Mouse (Mus musculus) heart, embryonic 11.5 days (tissue): ENCODE results near the gene Mvp. TPM values are rescaled to one million over a fixed set of nuclear protein-coding genes. Genes with fewer than 3 reads are reported as not detected.

Source experiments
- ATAC-seq: fragments of 200-750 bp; cut with Nextera tagmentation; replicated peaks from 2 replicates; pipeline ENCODE4 v1.8.0; 2017; ENCODE audit warnings: moderate library complexity; ENCODE audit not compliant: insufficient number of reproducible peaks, low FRiP score, low TSS enrichment
- H3K27ac ChIP-seq: fragments of 300-500 bp; sonication (generic); 2 replicates; pipeline ENCODE4 v1.5.1; 2014; ENCODE audit warnings: mild to moderate bottlenecking, low read depth, low read length
- H3K27me3 ChIP-seq: fragments of 300-500 bp; sonication (generic); 2 replicates; pipeline ENCODE4 v1.6.1; 2014; ENCODE audit warnings: mild to moderate bottlenecking, low read length, mixed read lengths; ENCODE audit not compliant: control insufficient read depth, insufficient read depth
- H3K36me3 ChIP-seq: fragments of 300-500 bp; sonication (generic); 2 replicates; pipeline ENCODE4 v1.6.1; 2014; ENCODE audit warnings: mild to moderate bottlenecking, low read length, moderate library complexity, mixed read lengths; ENCODE audit not compliant: control insufficient read depth, insufficient read depth
- H3K4me1 ChIP-seq: fragments of 300-500 bp; sonication (generic); 2 replicates; pipeline ENCODE4 v1.6.1; 2014; ENCODE audit warnings: low read length; ENCODE audit not compliant: control insufficient read depth, insufficient read depth
- H3K4me2 ChIP-seq: fragments of 300-500 bp; sonication (generic); 2 replicates; pipeline ENCODE4 v1.6.1; 2014; ENCODE audit warnings: mild to moderate bottlenecking, moderate library complexity
- H3K4me3 ChIP-seq: fragments of 300-500 bp; sonication (generic); 2 replicates; pipeline ENCODE4 v1.5.1; 2014; ENCODE audit warnings: low read depth, low read length
- H3K9ac ChIP-seq: fragments of 300-500 bp; sonication (generic); 2 replicates; pipeline ENCODE4 v1.6.1; 2014; ENCODE audit warnings: mild to moderate bottlenecking, low read depth, low read length, moderate library complexity
- H3K9me3 ChIP-seq: fragments of 300-500 bp; sonication (generic); replicated peaks from 2 replicates; pipeline ENCODE4 v1.6.1; 2016; ENCODE audit warnings: low read length; ENCODE audit not compliant: control insufficient read depth
- WGBS: fragments of 180-500 bp; shearing (Covaris S2); extraction: QIAGEN DNeasy Blood & Tissue Kit; methylation state at CpG from one replicate; pipeline ENCODE4 v1.1.7; 2014; ENCODE audit not compliant: insufficient replicate concordance; 5-methylcytosine and 5-hydroxymethylcytosine counted together
- polyA plus RNA-seq: library from polyadenylated mRNA; unstranded; fragments of >200 nt; fragmentation: Nextera tagmentation; extraction: Ambion mirVana; gene quantifications from 2 replicates; pipeline ENCODE4 v1.2.1, GENCODE M21; 2014

Mvp gene
- polyA plus RNA-seq, 1 experiment from 2014 or later, result 8.5 TPM

DNA sequence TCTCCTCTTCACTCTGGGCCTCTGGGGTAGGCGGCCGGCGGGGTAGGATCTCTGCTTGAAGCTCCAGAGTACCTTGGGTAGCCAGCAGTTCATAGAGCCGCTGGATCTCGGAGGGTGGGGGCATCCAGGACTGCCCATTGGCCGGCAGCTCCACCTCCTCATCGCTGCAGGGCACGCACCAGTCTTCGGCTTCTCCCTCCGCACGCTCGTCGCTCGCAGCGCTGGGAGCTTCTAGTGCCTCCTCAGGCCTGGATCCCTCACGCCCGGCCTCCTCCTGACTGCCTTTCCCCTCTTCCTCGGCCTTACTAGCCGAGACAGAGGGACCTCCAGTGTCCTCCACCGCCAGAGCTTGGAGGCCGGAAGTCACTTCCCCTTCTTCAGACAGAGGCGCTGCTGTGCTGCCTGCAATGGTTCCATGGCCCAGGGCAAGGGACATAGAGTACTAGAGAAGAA is 2.1 kb upstream of the Mvp start:
- WGBS, result 0% methylated on average over 22 of the region's 22 CpGs
- H3K27me3 ChIP-seq, result no peaks in the 10 kb centered on the region
- H3K9me3 ChIP-seq, result no peaks in the 10 kb centered on the region
- H3K4me1 ChIP-seq, result peaks cover 32% of the 10 kb centered on the region
- H3K4me2 ChIP-seq, result peak overlapping the region; percentile 86
- peaks cover 6% of the 10 kb centered on the region for H3K36me3 ChIP-seq
- H3K9ac ChIP-seq, result peak overlapping the region; percentile 94
- ATAC-seq, result peak; percentile 64
- peak overlapping the region; percentile 66 for H3K4me3 ChIP-seq
- H3K27ac ChIP-seq, result peak overlapping the region; percentile 97

DNA sequence TGATC is 1.9 kb upstream of the Mvp start, which contains the start of gene Pagr1b:
Pagr1b (minus strand) TSS at position 4 of the 5 bp plus-strand sequence.
- Histone ChIP-seq H3K27ac (peak within 1 kb of the TSS; percentile 97), H3K4me1 (peaks cover 29% of the 10 kb centered on the region), H3K9ac (peak within 1 kb of the TSS; percentile 94), H3K4me2 (peak within 1 kb of the TSS; percentile 86), H3K4me3 (peak within 1 kb of the TSS; percentile 66), H3K9me3 (no peaks in the 10 kb centered on the region), H3K36me3 (peaks cover 6% of the 10 kb centered on the region), H3K27me3 (no peaks in the 10 kb centered on the region)
- ATAC-seq, result no peak

DNA sequence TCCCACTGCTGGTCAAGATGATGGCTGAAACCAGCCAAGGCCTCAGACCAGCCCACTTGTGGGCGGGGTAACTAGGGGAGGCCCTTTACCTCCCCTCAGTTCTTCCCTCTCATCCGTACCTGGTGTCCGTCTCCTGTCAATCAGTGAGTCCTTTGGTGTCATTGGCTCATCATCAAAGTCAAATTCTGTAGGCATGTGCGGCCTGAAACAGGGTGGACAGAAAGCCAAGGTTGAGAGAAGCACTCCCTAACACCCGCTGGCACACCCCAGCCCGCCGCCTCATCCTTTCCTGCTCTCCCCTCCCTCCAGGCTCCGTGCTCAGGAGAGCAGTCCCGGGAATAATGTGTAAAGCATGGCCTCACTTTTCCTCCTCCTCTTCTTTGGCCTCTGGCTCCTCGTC is 1.7 kb upstream of the Mvp start:
- Histone ChIP-seq H3K4me2 (peak overlapping the region; percentile 86), H3K4me1 (peaks cover 28% of the 10 kb centered on the region), H3K9me3 (no peaks in the 10 kb centered on the region), H3K4me3 (peak overlapping the region; percentile 66), H3K36me3 (peaks cover 6% of the 10 kb centered on the region), H3K27ac (peak overlapping the region; percentile 97), H3K27me3 (no peaks in the 10 kb centered on the region), H3K9ac (peak overlapping the region; percentile 94)
- WGBS, result 2% methylated on average over 10 of the region's 10 CpGs
- ATAC-seq, result peak; percentile 60

DNA sequence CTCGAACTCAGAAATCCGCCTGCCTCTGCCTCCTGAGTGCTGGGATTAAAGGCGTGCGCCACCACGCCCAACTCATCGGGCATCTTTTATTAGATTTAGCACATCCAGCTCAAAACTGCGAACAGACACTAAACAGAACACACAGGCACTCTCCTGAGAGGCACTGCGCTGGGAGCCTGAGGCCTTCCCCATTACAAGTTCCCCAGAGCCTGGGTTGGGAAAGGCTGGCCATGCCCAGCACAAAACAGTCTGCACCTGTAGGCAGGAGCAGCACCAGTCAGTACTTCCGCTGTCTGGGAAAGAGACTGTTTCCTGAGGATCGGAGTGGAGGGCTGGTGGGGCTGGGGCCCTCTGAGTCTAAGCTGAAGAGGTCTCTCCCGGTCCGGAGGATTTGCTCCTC is 572 bp upstream of the Mvp start:
- Histone ChIP-seq H3K36me3 (peaks cover 6% of the 10 kb centered on the region), H3K9me3 (no peaks in the 10 kb centered on the region), H3K4me3 (no peak overlapping the region), H3K27ac (no peak overlapping the region), H3K9ac (no peak overlapping the region), H3K4me1 (peaks cover 23% of the 10 kb centered on the region), H3K27me3 (no peaks in the 10 kb centered on the region), H3K4me2 (peak overlapping the region; percentile 86)
- WGBS, result 88% methylated on average over 12 of the region's 12 CpGs
- no peak for ATAC-seq

DNA sequence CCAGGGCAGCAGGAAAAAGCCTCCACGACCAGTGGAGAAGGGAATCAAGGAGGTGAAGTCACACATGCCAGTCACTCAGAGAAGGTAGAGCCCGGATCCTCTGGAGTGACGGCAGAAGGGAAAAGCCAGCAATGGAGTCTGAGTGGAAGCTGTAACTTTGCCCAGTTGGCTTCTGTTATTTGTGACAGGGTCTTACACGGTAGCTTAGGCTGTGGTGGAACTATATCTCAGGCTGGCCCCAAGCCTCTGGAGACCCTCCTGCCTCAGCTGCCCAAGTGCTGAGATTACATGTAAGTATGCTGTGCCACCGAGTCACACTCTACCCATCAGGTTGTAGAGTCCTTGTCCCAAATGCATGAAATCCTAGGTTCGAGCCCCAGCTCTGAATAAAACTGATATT is 1.0 kb downstream of the Mvp start:
- Histone ChIP-seq H3K27ac (no peak overlapping the region), H3K4me3 (peak overlapping the region; percentile 44; the same call in 1 of the 2 replicates), H3K9ac (no peak overlapping the region), H3K27me3 (no peaks in the 10 kb centered on the region), H3K4me1 (peaks cover 26% of the 10 kb centered on the region), H3K36me3 (peaks cover 6% of the 10 kb centered on the region), H3K4me2 (no peak overlapping the region), H3K9me3 (no peaks in the 10 kb centered on the region)
- 93% methylated on average over 6 of the region's 6 CpGs for WGBS
- ATAC-seq, result no peak

DNA sequence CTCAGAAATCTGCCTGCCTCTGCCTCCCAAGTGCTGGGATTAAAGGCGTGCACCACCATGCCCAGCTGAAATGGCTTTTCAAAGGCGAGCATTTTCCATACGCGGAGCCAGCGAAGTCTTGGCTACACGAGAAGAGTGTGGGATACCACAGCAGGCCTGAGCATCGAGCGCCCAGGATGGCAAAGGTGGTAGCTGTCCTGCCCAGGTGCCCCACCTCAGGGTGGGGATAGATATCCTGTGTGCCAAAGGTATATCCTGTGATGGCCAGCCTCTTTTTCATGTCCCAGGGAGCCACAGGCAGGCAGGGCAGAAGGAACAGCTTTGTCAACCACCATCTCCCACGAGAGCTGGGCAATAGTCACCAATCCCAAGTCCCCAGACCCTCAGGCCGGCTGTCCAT is 1.6 kb downstream of the Mvp start:
- Histone ChIP-seq H3K27ac (no peak overlapping the region), H3K9ac (no peak overlapping the region), H3K4me2 (no peak overlapping the region), H3K36me3 (peaks cover 6% of the 10 kb centered on the region), H3K4me1 (peaks cover 30% of the 10 kb centered on the region), H3K9me3 (no peaks in the 10 kb centered on the region), H3K27me3 (no peaks in the 10 kb centered on the region), H3K4me3 (no peak overlapping the region)
- WGBS, result 95% methylated on average over 10 of the region's 10 CpGs
- ATAC-seq, result no peak

DNA sequence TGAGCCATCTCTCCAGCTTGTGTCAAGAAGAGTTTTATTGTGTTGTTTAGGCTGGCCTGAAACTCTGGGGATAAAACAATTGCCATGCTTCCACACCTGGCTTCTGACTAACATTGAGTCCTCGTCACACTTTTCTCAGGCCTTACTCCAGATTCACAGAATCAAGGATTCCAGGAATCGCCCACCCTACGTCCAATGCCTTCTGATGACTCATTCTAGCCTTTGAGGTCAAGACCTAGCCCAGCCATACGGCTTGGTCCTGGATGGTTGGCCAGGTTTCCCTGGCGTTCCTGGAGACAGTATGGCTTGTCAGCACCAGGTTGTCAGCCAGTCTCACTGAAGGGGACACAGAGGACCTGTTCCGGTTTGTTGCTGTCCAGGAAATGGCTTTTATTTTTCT is 2.0 kb downstream of the Mvp start:
- WGBS, result 78% methylated on average over 6 of the region's 6 CpGs
- peaks cover 30% of the 10 kb centered on the region for H3K4me1 ChIP-seq
- H3K9me3 ChIP-seq, result no peaks in the 10 kb centered on the region
- H3K4me2 ChIP-seq, result no peak overlapping the region
- no peak overlapping the region for H3K9ac ChIP-seq
- H3K36me3 ChIP-seq, result peaks cover 6% of the 10 kb centered on the region
- H3K27ac ChIP-seq, result no peak overlapping the region
- no peak for ATAC-seq
- no peak overlapping the region for H3K4me3 ChIP-seq
- no peaks in the 10 kb centered on the region for H3K27me3 ChIP-seq

DNA sequence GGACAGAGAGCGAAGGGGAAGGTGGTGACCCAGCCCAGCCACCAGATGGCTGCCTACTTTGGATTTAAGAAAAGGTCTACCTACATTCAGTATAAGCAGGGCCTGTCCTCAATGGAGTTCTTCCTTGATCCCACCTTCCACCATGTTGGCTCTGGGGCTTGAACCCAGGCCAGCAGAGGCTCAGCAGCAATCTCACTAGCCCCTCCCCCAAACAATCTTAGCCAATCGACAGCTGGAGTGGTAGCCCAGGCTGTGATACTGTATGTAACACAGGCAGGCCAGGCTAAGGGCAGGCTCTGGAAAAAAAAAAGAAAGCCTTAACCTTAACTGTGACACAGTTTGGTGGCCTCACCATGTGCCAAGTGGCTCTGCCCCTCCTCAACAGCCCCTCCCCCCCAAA is 2.7 kb downstream of the Mvp start:
- Histone ChIP-seq H3K4me3 (no peak overlapping the region), H3K4me2 (no peak overlapping the region), H3K27ac (no peak overlapping the region), H3K4me1 (peaks cover 30% of the 10 kb centered on the region), H3K9ac (no peak overlapping the region), H3K36me3 (peaks cover 6% of the 10 kb centered on the region), H3K9me3 (no peaks in the 10 kb centered on the region), H3K27me3 (no peaks in the 10 kb centered on the region)
- WGBS, result 81% methylated on average over 2 of the region's 2 CpGs
- no peak for ATAC-seq

DNA sequence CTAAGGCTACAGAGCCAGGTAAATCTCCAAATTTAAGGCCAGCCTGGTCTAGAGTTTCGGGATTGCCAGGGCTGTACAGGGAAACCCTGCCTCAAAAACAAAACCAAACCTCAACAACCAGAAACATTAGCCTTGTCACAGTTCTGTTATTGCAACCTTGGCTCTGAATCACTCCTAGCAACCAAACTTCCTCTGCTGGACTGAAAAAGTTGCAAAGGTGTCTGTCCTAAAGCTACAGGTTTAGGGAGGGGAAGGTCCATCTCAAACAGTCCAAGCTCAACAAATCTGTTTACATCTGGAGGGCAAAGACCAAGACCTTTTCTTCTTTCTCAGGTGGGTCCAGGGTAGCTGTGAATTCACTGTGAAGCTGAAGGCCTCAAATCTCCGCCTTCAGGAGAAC is 3.4 kb downstream of the Mvp start:
- WGBS, result 93% methylated on average over 2 of the region's 2 CpGs
- ATAC-seq, result no peak
- Histone ChIP-seq H3K9me3 (no peaks in the 10 kb centered on the region), H3K9ac (no peak overlapping the region), H3K27me3 (no peaks in the 10 kb centered on the region), H3K4me1 (peaks cover 30% of the 10 kb centered on the region), H3K27ac (no peak overlapping the region), H3K4me2 (no peak overlapping the region), H3K36me3 (peaks cover 6% of the 10 kb centered on the region), H3K4me3 (no peak overlapping the region)
